ENCODE assay signal across 21 mouse cellular contexts in genomic region chr13:44317596-44317995, GRCm38 (mm10).
DNase-seq lines count a peak whose midpoint lies in the region; ATAC-seq lines count a peak whose summit lies in the region.
"Had no signal": no experiment of that assay in that cellular context is flagged by ENCODE, and none has a peak within 500 bp of the region (broad histone marks: within the 10 kb centered on the region; RNA-seq: fewer than 3 reads in every experiment).

No protein-coding gene starts in this region.

- H3K27me3 ChIP-seq in hindbrain, embryonic 10.5 days (ENCODE audit: insufficient read depth, poor library complexity, severe bottlenecking), result peaks cover 24% of the 10 kb centered on the region; the same call in 1 of the 2 replicates
- H3K27me3 ChIP-seq in hindbrain, embryonic 14.5 days (ENCODE audit: control insufficient read depth, insufficient read depth, low read length), result no peaks in the 10 kb centered on the region
- H3K27me3 ChIP-seq: forebrain, embryonic 13.5 days; heart, embryonic 12.5 days; liver, embryonic 13.5 days; midbrain, embryonic 13.5 days had no signal

- H3K9me3 ChIP-seq in hindbrain, embryonic 10.5 days, result no peaks in the 10 kb centered on the region
- no peaks in the 10 kb centered on the region for H3K9me3 ChIP-seq in hindbrain, embryonic 14.5 days (ENCODE audit: control insufficient read depth, low read length)
- H3K9me3 ChIP-seq: forebrain, embryonic 13.5 days; liver, embryonic 13.5 days; midbrain, embryonic 13.5 days had no signal

- 60% methylated on average over 8 of the region's 8 CpGs for WGBS in hindbrain, embryonic 10.5 days
- WGBS in hindbrain, embryonic 14.5 days, result 63% methylated on average over 8 of the region's 8 CpGs

- intact Hi-C loops in left cerebral cortex, postnatal 14 days (cut with DNase I), result no loop called here

- no peak overlapping the region for H3K9ac ChIP-seq in hindbrain, embryonic 14.5 days
- H3K9ac ChIP-seq: forebrain, embryonic 13.5 days; heart, embryonic 12.5 days; liver, embryonic 13.5 days; midbrain, embryonic 13.5 days had no signal

- ATAC-seq in hindbrain, embryonic 14.5 days (ENCODE audit: low FRiP score), result no peak
- peak; percentile 9 for ATAC-seq in CD4-positive, CD25-positive, alpha-beta regulatory T cell, adult 4 months
- ATAC-seq: forebrain, embryonic 13.5 days; midbrain, embryonic 13.5 days had no signal

- H3K27ac ChIP-seq in hindbrain, embryonic 10.5 days, result peak overlapping the region; percentile 60
- H3K27ac ChIP-seq in hindbrain, embryonic 14.5 days, result no peak overlapping the region
- H3K27ac ChIP-seq: forebrain, embryonic 13.5 days; liver, embryonic 13.5 days; midbrain, embryonic 13.5 days had no signal

- H3K4me2 ChIP-seq in hindbrain, embryonic 14.5 days (replicated peaks), result no peak overlapping the region
- H3K4me2 ChIP-seq: forebrain, embryonic 13.5 days; heart, embryonic 12.5 days; liver, embryonic 13.5 days; midbrain, embryonic 13.5 days had no signal

- no peak for DNase-seq in hindbrain, embryonic 10.5 days (ENCODE audit: low spot score)
- DNase-seq in hindbrain, embryonic 14.5 days (ENCODE audit: low spot score), result no peak
- DNase-seq in left cerebral cortex, adult 8-10 months (ENCODE audit: low spot score in 2 of 2), result peak; percentile 25 to 66
- DNase-seq in left cerebral cortex, postnatal 14 days (ENCODE audit: low spot score in 2 of 2), result no peak
- peak; percentile 61 for DNase-seq in CD4-positive helper T cell, adult 2 months (ENCODE audit: low read depth, low spot score)
- no peak for DNase-seq in embryo, embryonic 10 days (ENCODE audit: low spot score)
- DNase-seq: adrenal gland, postnatal 14 days; B cell, adult 2 months; cerebellum, adult 9-10 months; gastrocnemius, postnatal 25 days; heart, adult 18-20 months; heart, postnatal 10 days; kidney, adult 18-20 months; kidney, postnatal 36 days; layer of hippocampus, postnatal 36 days; liver, embryonic 13.5 days; lung, adult 2 months had no signal

- peaks cover 23% of the 10 kb centered on the region for H3K4me1 ChIP-seq in hindbrain, embryonic 10.5 days (replicated peaks)
- H3K4me1 ChIP-seq in hindbrain, embryonic 14.5 days (replicated peaks; ENCODE audit: control insufficient read depth, insufficient read depth, low read length), result 0 out of 2 replicates have a peak, but pooled peaks cover 4% of the 10 kb centered on the region
- H3K4me1 ChIP-seq: liver, embryonic 13.5 days; midbrain, embryonic 13.5 days had no signal

- H3K4me3 ChIP-seq in hindbrain, embryonic 10.5 days, result no peak overlapping the region
- no peak overlapping the region for H3K4me3 ChIP-seq in hindbrain, embryonic 14.5 days (replicated peaks; ENCODE audit: low read length)
- H3K4me3 ChIP-seq: forebrain, embryonic 13.5 days; heart, embryonic 12.5 days; liver, embryonic 13.5 days; midbrain, embryonic 13.5 days had no signal

- H3K36me3 ChIP-seq in hindbrain, embryonic 10.5 days, result no peaks in the 10 kb centered on the region
- H3K36me3 ChIP-seq in hindbrain, embryonic 14.5 days (replicated peaks; ENCODE audit: control insufficient read depth, insufficient read depth), result no peaks in the 10 kb centered on the region
- H3K36me3 ChIP-seq: heart, embryonic 12.5 days; liver, embryonic 13.5 days; midbrain, embryonic 13.5 days had no signal

Comparison
In these comparisons a context has a peak if more than half of its experiments do, and no peak if none do; other contexts are left out.
1. DNase-seq: peak in left cerebral cortex, adult 8-10 months (2 of 2) and CD4-positive helper T cell, adult 2 months (single experiment); none in hindbrain, embryonic 10.5 days (single experiment), hindbrain, embryonic 14.5 days (single experiment), left cerebral cortex, postnatal 14 days (0 of 2) and embryo, embryonic 10 days (single experiment).